Mouse (Mus musculus): Measurements from ENCODE around the gene Cntrl. TPM values are rescaled to one million over a fixed set of nuclear protein-coding genes. Genes with fewer than 3 reads are reported as not detected.

Cntrl gene
- total RNA-seq, 2 experiments from 2014 or later: 11.6 to 11.8 TPM

DNA sequence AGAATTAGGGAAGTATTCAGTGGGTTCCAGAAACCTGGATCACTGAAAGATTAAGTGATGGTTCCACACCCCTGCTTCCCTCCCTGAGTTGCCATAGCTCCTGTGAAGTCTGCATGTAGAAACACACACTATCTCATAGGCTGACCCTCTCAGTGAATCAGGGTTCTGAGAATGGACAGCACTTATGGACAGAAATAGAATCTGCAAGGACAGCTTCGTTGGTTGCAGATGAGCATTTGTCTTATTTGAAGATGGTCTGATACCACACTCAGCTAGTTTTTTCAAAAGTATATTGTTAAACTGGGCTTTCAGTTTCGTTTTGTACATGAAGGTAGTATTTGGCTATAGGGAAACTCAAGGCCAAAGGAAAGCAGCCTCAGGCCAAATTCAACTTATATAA, 1.2 kb downstream of the Cntrl start:
- no peak for DNase-seq
- intact Hi-C loops (cut with DNase I): loop anchor here (10.0 kb wide), 1 partner anchor 436 kb away; no protein-coding TSS in a partner anchor

GRCm38 (mm10) chr2:35124716-35125115, 15.4 kb downstream of the Cntrl start:
- no peak for DNase-seq
- intact Hi-C loops (cut with DNase I): no loop called here

DNA sequence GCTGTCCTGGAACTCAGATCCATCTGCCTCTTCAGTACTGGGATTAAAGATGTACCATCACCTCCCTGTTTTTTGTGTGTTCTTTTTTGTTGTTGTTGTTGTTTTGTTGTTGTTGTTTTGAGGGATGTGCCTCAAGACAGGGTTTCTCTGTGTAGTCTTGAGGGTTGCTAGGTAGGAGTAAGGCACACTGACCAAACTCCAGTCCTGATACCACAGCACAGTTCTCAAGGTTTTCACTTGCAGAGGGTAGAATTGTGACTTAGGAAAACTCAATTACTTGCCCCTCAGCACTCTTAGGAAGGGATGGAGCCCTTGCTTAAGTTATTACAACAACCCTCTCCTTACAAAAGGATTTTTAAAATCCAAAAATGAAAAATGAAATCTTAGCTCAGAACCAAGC, 22.2 kb downstream of the Cntrl start:
- DNase-seq: no peak
- intact Hi-C loops (cut with DNase I): no loop called here

DNA sequence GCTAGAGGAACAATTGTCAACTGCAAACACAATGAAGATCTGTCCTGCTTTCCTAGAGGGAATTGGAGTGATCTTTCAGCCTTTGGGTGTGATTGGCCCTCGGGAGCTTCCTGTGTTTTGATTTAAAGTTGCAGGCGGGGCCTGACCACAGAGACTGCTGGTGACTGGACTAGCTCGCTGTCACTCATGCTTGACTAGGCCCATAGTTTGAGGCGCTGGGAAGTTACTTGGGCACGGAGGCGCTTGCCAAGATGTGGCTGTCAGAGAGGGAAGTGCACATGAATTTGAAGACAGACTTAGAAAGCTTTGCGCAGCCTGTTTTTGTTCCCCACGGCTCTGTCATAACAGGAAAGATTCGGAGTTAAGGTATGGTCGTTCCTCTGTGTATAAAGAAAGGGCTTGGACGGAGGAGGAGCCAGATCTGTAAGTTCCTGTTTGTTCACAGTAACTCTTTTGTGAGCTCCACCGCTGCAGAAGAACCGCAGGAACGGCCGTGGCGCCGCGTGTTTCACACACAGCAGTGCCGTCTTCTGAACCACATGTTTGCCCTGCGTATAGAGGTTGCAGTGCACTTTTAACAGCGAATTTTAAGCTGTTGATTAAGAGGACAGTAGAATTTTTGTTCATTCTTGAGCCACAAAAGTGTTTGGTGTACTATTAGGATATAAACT, 22.8 kb downstream of the Cntrl start:
- intact Hi-C loops (cut with DNase I): no loop called here
- peak; percentile 99 for DNase-seq

GRCm38 (mm10) chr2:35132662-35133055, 23.4 kb downstream of the Cntrl start:
- intact Hi-C loops (cut with DNase I): no loop called here

GRCm38 (mm10) chr2:35133891-35134290, 24.6 kb downstream of the Cntrl start:
- no peak for DNase-seq
- intact Hi-C loops (cut with DNase I): no loop called here

More at GRCm38 (mm10) chr2:35132662-35133055, 23.4 kb downstream of the Cntrl start:
- DNase-seq: no peak

GRCm38 (mm10) chr2:35138576-35138975, 29.3 kb downstream of the Cntrl start:
- intact Hi-C loops (cut with DNase I): no loop called here
- no peak for DNase-seq

DNA sequence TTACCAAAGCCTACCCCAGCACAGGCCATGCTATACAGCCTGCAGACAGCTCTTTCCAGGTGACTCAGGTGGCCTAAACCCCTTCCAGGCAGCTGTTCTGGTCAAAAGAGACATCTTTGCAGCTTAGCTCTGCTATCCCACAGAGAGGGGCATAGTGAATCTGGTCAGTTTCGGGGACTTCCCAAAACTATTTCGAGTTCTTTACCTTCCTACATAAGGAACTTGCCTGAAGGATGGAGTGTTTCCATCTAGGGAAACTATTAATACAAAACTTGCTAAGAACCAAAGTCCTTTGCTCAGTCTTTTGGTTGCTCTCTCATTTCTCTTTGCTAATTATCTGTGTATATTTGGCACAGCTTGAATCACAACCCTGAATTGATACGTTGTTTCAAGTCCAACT, 32.4 kb downstream of the Cntrl start:
- no peak for DNase-seq
- intact Hi-C loops (cut with DNase I): no loop called here

GRCm38 (mm10) chr2:35148806-35149205, 39.5 kb downstream of the Cntrl start:
- DNase-seq: no peak
- intact Hi-C loops (cut with DNase I): no loop called here

- DNase-seq: no peak
- intact Hi-C loops (cut with DNase I): no loop called here
These were observed 42.1 kb downstream of the Cntrl start for GRCm38 (mm10) chr2:35151303-35151882.

DNA sequence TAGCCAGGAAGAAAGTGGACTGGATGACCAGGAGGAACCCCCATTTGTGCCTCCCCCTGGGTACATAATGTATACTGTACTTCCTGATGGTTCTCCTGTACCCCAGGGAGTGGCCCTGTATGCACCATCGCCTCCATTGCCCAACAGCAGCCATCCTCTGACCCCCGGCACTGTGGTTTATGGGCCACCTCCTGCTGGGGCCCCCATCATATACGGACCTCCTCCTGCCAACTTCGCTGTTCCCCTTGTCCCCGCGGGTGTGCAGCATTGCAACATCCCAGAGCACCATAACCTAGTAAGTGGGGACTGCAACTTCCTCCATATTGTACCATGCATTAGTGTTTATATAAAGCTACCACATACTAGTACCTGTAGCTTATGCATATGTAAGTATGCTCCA, 43.9 kb downstream of the Cntrl start:
- DNase-seq: no peak

DNA sequence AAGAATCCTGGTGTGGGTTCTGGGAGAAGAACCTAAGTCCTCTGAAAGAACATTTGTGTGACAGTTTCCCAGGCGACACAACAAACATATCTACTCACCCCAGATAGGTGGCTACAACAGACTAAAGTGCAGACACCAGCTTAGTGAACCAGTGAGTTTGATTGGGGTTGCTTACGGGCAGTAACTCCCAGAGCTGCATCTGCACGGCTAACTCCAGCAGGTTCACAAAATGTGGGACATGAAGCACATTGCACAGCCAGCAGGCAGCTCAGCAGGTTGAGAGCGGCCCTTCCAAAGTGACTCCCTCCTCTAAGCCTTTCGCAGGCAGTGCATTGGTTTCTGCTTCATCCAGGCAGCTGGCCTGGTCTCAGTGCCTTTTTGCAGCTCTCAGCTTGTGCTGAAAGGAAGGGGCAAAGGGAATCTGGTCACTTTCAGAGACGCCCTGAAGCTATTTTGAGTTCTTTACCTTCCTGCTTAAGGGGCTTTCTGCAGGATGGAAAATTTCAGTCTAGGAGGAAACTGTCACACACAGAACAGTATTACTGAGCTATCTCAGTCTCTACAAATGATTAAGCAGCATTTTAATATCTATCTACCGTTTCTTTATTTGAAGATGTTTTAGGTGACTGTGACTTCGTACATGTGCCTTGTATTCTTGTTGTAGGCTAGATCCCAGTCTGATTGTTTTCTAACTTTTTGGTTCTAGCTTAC, 44.7 kb downstream of the Cntrl start:
- intact Hi-C loops (cut with DNase I): no loop called here
- DNase-seq: no peak

More for the DNA sequence above, 43.9 kb downstream of the Cntrl start:
- intact Hi-C loops (cut with DNase I): no loop called here

GRCm38 (mm10) chr2:35156985-35157384, 47.7 kb downstream of the Cntrl start:
- intact Hi-C loops (cut with DNase I): no loop called here
- DNase-seq: no peak

GRCm38 (mm10) chr2:35157836-35158235, 48.5 kb downstream of the Cntrl start:
- DNase-seq: no peak
- intact Hi-C loops (cut with DNase I): no loop called here

GRCm38 (mm10) chr2:35158358-35158757, 49.1 kb downstream of the Cntrl start:
- no peak for DNase-seq
- intact Hi-C loops (cut with DNase I): no loop called here

- peak in 1 of 2 experiments; percentile 24 for DNase-seq
- intact Hi-C loops (cut with DNase I): no loop called here
These were observed 50.9 kb downstream of the Cntrl start for GRCm38 (mm10) chr2:35160206-35160605.

- intact Hi-C loops (cut with DNase I): no loop called here
- DNase-seq: no peak
These were observed 52.7 kb downstream of the Cntrl start for GRCm38 (mm10) chr2:35161846-35162488.

DNA sequence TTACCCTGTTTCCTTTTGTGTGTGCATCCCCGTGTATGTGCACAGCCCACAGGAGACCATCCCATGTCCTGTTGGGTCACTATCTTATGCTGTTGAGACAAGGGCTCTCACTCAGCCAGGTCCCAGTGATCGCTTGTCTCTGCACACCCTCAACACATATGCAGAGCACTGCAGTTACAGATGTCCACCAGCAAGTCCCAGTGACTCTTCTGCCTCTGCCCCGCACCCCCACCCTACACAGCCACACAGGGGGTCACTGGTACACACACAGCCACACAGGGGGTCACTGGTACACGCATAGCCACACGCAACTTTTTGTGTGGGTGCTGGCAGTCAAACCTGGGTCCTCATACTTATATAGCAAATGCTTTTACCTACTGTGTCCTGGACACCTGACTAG, 54.1 kb downstream of the Cntrl start:
- intact Hi-C loops (cut with DNase I): no loop called here
- DNase-seq: no peak

DNA sequence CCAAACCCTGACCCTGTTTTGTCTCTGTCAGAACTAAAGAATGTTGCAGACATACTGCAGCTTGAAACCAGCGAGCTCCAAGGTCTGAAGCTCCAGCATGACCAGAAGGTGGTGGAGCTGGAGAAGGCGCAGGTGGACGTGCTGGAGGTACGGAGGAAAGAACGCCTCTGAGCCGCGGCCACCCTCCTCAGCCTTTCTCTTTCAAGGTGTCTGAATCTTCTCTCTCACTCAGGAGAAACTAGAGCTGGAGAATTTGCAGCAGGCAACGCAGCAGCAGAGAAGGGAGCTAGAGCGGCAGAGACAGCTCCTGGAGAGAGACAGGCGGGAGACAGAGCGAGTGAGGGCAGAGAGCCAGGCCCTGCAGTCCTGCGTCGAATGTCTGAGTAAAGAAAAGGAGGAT, 56.1 kb downstream of the Cntrl start:
- intact Hi-C loops (cut with DNase I): no loop called here

GRCm38 (mm10) chr2:35166816-35167215, 57.5 kb downstream of the Cntrl start:
- DNase-seq: no peak
- intact Hi-C loops (cut with DNase I): no loop called here

More for the DNA sequence above, 56.1 kb downstream of the Cntrl start:
- DNase-seq: no peak

DNA sequence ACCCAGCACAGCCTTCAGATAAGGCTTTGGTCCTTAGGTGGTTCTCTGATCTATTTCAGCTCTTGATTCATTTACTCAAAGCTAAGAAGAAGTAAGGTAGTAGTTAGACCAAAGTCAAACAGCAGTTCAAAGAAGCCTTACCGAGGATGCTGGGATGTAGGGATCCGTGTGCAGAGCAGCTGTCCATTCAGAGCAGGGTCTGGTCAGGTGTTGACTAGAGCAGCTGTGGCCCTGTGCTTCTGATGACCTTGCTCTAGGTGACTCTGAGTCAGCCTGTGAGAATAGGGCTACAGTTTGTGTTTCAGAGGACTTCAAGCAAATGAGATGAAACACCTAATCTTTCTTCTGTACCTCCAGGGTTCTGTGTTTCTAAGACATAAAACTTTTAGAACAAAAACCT, 60.2 kb downstream of the Cntrl start:
- DNase-seq: no peak
- intact Hi-C loops (cut with DNase I): no loop called here
